Mouse (Mus musculus) kidney, embryonic 16.5 days (tissue): Measurements from ENCODE around the gene Svop. TPM values are rescaled to one million over a fixed set of nuclear protein-coding genes. Genes with fewer than 3 reads are reported as not detected.

Experiments
- ATAC-seq: fragments of 200-750 bp; cut with Nextera tagmentation; 2 replicates; pipeline ENCODE4 v1.8.0; 2017; ENCODE audit warnings: moderate TSS enrichment; ENCODE audit not compliant: low FRiP score, low TSS enrichment
- H3K27ac ChIP-seq: fragments of 300-500 bp; sonication (generic); 2 replicates; pipeline ENCODE4 v1.5.1; 2014; ENCODE audit warnings: low read length
- H3K27me3 ChIP-seq: fragments of 300-500 bp; sonication (generic); 2 replicates; pipeline ENCODE4 v1.6.1; 2014; ENCODE audit warnings: low read length, control low read depth, mixed read lengths; ENCODE audit not compliant: insufficient read depth
- H3K36me3 ChIP-seq: fragments of 300-500 bp; sonication (generic); 2 replicates; pipeline ENCODE4 v1.6.1; 2014; ENCODE audit warnings: low read length, control low read depth, mixed read lengths; ENCODE audit not compliant: insufficient read depth
- H3K4me1 ChIP-seq: fragments of 300-500 bp; sonication (generic); 2 replicates; pipeline ENCODE4 v1.6.1; 2014; ENCODE audit warnings: low read length, control low read depth, mixed read lengths; ENCODE audit not compliant: insufficient read depth
- H3K4me2 ChIP-seq: fragments of 300-500 bp; sonication (generic); replicated peaks from 2 replicates; pipeline ENCODE4 v1.6.1; 2014; ENCODE audit warnings: low read depth, low read length
- H3K4me3 ChIP-seq: fragments of 300-500 bp; sonication (generic); 2 replicates; pipeline ENCODE4 v1.5.1; 2014; ENCODE audit warnings: mild to moderate bottlenecking, low read length
- H3K9ac ChIP-seq: fragments of 300-500 bp; sonication (generic); replicated peaks from 2 replicates; pipeline ENCODE4 v1.6.1; 2014; ENCODE audit warnings: low read length
- H3K9me3 ChIP-seq: fragments of 300-500 bp; sonication (generic); 2 replicates; pipeline ENCODE4 v1.6.1; 2016; ENCODE audit warnings: low read length, control low read depth
- WGBS: fragments of 180-500 bp; shearing (Covaris S2); extraction: QIAGEN DNeasy Blood & Tissue Kit; methylation state at CpG from one replicate; pipeline ENCODE4 v1.1.7; 2014; 5-methylcytosine and 5-hydroxymethylcytosine counted together
- polyA plus RNA-seq: library from polyadenylated mRNA; unstranded; fragments of >200 nt; fragmentation: Nextera tagmentation; extraction: Ambion mirVana; gene quantifications from 2 replicates; pipeline ENCODE4 v1.2.1, GENCODE M21; 2015

Gene Svop
- polyA plus RNA-seq, 1 experiment from 2014 or later: 0.36 TPM

DNA sequence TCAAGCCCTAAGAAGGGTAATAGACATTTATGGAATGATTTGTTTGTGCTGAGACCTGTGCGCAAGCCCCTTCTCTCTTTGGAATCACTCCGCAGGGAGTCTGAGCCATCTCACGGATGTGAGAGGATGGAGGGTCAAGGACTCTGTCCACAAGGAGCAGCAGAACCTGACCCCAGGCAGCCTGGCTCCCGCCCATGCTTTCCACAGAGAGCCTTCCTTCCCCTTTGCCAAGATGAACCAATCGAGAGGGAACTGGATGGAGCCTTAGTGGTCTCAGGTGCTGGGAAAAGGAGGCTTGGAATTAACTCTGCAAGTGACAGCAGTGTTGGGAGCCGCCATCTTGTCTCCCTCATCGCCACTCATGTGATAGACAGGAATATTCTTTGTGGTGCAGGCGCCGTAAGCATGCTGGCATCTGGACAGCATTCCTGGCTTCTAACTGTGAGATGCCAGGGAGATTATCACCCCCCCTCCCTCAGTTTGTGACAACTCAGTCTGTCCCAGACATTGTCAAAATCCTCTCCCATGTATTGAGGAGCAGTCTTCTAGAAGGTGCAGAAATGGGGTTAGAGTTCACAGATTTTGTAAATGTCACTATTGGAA, 34.1 kb downstream of the Svop start:
- no peak overlapping the region for H3K9ac ChIP-seq
- no peak overlapping the region for H3K4me2 ChIP-seq
- no peaks in the 10 kb centered on the region for H3K9me3 ChIP-seq
- no peak overlapping the region for H3K27ac ChIP-seq
- 0 out of 2 replicates have a peak, but pooled peaks cover 3% of the 10 kb centered on the region for H3K4me1 ChIP-seq
- no peaks in the 10 kb centered on the region for H3K27me3 ChIP-seq
- ATAC-seq: no peak
- H3K36me3 ChIP-seq: no peaks in the 10 kb centered on the region
- H3K4me3 ChIP-seq: no peak overlapping the region
- WGBS: 76% methylated on average over 9 of the region's 9 CpGs

DNA sequence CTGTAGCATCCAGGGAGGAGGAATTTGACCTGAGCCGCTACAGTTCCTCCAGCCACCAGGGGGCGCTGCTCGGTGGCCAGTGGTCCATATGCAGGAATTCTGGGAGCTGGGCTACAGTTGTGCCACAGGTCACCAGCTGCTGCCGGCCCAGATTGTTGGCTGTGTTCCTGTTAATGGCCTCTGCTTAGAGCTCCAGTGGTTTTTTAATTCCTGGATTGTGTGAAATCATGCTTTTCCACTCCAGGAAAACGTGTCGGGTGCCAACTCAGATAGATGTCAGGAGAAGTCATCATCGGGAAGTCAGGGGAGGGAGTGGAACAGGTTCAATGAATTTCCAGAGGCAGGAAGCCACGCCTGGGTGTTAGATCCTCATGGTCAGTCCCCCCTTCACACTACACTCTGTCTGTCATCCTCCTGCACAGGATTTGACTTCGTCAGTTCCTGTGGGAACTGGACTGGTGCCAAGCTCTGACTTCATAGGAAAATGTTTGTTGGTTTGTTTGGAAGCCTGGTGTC, 39.1 kb downstream of the Svop start:
- Histone ChIP-seq H3K4me3 (peak overlapping the region; percentile 26), H3K27me3 (0 out of 2 replicates have a peak, but pooled peaks cover 3% of the 10 kb centered on the region), H3K9me3 (no peaks in the 10 kb centered on the region), H3K27ac (peak overlapping the region; percentile 54; the same call in 1 of the 2 replicates), H3K36me3 (no peaks in the 10 kb centered on the region), H3K4me1 (no peaks in the 10 kb centered on the region), H3K9ac (peak overlapping the region; percentile 40), H3K4me2 (peak overlapping the region; percentile 43)
- 22% methylated on average over 9 of the region's 9 CpGs for WGBS
- ATAC-seq: peak; percentile 83

GRCm38 (mm10) chr5:114048731-114049308, 42.5 kb downstream of the Svop start:
- Histone ChIP-seq H3K9ac (no peak overlapping the region), H3K36me3 (no peaks in the 10 kb centered on the region), H3K9me3 (no peaks in the 10 kb centered on the region), H3K4me2 (no peak overlapping the region), H3K27ac (no peak overlapping the region), H3K4me3 (no peak overlapping the region), H3K27me3 (0 out of 2 replicates have a peak, but pooled peaks cover 3% of the 10 kb centered on the region), H3K4me1 (no peaks in the 10 kb centered on the region)
- no peak for ATAC-seq
- 54% methylated on average over 12 of the region's 12 CpGs for WGBS

DNA sequence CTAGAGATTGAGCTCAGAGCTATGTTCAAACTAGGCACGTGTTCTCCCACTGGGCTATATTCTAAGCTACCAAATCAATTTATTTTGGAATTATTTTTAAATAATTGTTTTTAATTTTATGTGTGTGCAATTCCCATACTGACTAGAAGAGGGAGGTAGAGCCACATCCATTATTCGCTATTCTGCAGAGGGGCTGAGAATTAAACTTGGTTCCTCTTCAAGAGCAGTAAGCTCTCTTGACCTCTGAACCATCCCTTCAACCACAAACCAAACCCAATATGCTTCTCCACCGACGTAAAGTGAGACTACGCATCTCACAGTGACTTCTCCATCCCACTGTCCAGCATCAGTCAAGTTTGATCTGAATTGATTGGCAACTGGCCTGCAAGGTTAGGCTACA, 44.2 kb downstream of the Svop start:
- no peaks in the 10 kb centered on the region for H3K4me1 ChIP-seq
- no peaks in the 10 kb centered on the region for H3K36me3 ChIP-seq
- H3K4me2 ChIP-seq: no peak overlapping the region
- 84% methylated on average over 5 of the region's 5 CpGs for WGBS
- H3K4me3 ChIP-seq: no peak overlapping the region
- ATAC-seq: no peak
- H3K27me3 ChIP-seq: 0 out of 2 replicates have a peak, but pooled peaks cover 3% of the 10 kb centered on the region
- no peak overlapping the region for H3K9ac ChIP-seq
- no peaks in the 10 kb centered on the region for H3K9me3 ChIP-seq
- no peak overlapping the region for H3K27ac ChIP-seq

DNA sequence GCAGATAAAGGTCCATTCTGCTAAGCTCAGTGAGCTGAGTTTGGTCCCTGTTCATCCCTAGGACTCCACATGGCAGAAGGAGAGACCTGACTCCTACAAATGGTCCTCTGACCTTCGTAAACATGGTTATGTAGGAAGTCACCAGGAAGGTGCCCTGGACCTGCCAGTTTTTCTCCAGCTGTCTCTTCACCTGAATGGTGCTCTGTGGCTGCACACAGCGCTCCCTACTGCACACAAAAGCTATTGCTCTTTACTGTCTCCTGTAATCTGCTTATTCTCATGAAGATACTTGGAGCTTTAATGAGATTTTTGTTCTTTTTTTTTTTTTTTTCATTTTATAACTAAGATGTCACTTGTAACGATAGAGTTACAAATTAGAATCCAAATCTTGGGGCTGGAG, 44.8 kb downstream of the Svop start:
- Histone ChIP-seq H3K36me3 (no peaks in the 10 kb centered on the region), H3K4me2 (no peak overlapping the region), H3K27me3 (0 out of 2 replicates have a peak, but pooled peaks cover 3% of the 10 kb centered on the region), H3K9me3 (no peaks in the 10 kb centered on the region), H3K9ac (no peak overlapping the region), H3K4me3 (no peak overlapping the region), H3K27ac (no peak overlapping the region), H3K4me1 (peaks cover 2% of the 10 kb centered on the region; the same call in 1 of the 2 replicates)
- WGBS: 53% methylated on average over 3 of the region's 3 CpGs
- ATAC-seq: no peak

DNA sequence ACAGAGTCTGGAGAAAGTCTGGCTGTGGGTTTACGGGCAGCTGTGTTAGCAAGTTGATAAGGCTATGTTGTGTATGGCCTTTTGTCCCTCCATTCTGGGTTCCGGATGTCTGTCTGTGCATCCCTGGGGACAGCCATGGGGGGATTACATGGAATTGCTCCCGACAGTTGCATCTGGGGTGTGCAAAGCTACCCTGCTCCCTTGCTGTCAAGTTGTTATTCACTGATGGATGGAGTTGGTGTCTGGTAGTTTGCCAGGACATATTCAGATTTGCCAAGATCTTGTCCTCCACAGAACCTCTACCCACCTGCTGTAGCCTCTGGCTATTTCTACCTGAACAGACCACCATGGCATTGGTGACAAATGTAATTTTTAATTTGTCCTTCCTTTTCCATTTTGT, 45.2 kb downstream of the Svop start:
- H3K9ac ChIP-seq: no peak overlapping the region
- 0 out of 2 replicates have a peak, but pooled peaks cover 3% of the 10 kb centered on the region for H3K27me3 ChIP-seq
- no peaks in the 10 kb centered on the region for H3K36me3 ChIP-seq
- H3K27ac ChIP-seq: no peak overlapping the region
- H3K4me2 ChIP-seq: no peak overlapping the region
- WGBS: 78% methylated on average over 3 of the region's 3 CpGs
- H3K4me3 ChIP-seq: no peak overlapping the region
- peaks cover 3% of the 10 kb centered on the region; the same call in 1 of the 2 replicates for H3K4me1 ChIP-seq
- ATAC-seq: no peak
- H3K9me3 ChIP-seq: no peaks in the 10 kb centered on the region

DNA sequence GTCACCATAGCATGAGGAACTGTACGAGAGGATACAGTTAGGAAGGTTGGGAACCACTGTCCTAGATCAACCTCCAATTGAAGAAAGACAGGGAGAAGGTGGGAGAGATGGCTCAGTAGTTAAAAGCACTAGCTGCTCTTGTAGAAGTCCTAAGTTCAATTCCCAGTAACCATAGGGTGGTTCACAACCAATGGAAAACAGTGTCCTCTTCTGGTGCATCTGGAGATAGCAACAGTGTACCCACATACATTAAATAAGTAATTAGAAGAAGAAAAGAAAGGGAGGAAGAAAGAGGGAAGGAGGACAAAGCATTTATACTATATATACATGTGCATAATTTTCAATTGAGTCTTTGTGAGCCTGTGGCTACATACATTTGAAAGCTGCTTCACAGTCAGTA, 46.2 kb downstream of the Svop start:
- Histone ChIP-seq H3K27ac (no peak overlapping the region), H3K4me1 (peaks cover 3% of the 10 kb centered on the region; the same call in 1 of the 2 replicates), H3K9ac (no peak overlapping the region), H3K9me3 (no peaks in the 10 kb centered on the region), H3K27me3 (0 out of 2 replicates have a peak, but pooled peaks cover 3% of the 10 kb centered on the region), H3K4me2 (no peak overlapping the region), H3K4me3 (no peak overlapping the region), H3K36me3 (no peaks in the 10 kb centered on the region)
- 62% methylated on average over 1 of the region's 1 CpGs for WGBS
- ATAC-seq: no peak

DNA sequence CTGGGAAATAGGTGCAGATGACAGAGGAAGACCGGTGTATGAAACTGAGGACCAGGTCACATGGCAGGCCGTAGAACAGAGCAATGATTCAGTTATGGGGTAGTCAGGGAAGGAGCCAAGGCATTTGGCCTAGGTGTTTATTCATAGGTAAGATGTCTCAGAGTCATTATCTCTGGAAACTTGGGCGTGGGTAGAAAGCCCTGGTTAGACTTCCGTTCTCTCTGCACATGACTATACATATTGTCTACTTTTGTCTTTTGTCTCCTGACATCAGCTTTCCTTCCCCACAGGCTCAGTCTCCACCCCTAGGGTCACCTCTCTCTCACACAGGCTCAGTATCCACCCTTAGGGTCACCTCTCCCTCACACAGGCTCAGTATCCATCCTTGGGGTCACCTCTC, 47.6 kb downstream of the Svop start:
- WGBS: 79% methylated on average over 4 of the region's 4 CpGs
- H3K4me2 ChIP-seq: no peak overlapping the region
- no peak overlapping the region for H3K27ac ChIP-seq
- no peaks in the 10 kb centered on the region for H3K9me3 ChIP-seq
- H3K4me1 ChIP-seq: peaks cover 3% of the 10 kb centered on the region; the same call in 1 of the 2 replicates
- no peak for ATAC-seq
- H3K27me3 ChIP-seq: no peaks in the 10 kb centered on the region
- no peak overlapping the region for H3K4me3 ChIP-seq
- H3K9ac ChIP-seq: no peak overlapping the region
- H3K36me3 ChIP-seq: no peaks in the 10 kb centered on the region

DNA sequence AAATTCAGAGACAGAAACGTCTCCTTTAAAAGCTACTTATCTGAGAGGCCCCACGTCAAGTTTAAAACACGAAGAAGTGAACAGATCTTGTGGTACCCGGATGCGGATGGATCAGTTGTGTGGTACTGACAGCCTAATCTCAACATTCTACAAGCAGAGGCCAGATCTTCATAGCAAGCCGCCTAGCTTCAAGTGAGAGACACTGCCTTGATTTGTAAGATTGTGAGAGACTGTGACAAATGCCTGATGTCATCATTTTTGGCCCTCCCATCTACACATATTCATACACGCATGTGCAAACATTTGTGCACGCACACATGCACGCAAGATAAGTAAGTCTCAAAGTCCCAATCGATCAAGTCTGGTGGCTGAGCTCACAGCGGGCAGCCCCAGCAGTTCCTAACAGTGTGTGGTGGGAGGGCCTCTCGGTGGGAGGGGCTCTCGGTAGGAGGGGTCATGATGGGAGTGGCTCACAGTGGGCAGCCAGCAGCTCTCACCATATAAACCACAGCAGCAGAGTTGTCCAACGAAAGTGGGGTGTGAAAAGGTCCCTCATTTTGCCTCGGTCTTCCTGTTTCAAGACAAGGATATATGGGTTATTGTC, 49.9 kb downstream of the Svop start:
- Histone ChIP-seq H3K4me3 (no peak overlapping the region), H3K27ac (no peak overlapping the region), H3K4me1 (peaks cover 3% of the 10 kb centered on the region; the same call in 1 of the 2 replicates), H3K27me3 (no peaks in the 10 kb centered on the region), H3K4me2 (peak overlapping the region; percentile 18; the same call in 1 of the 2 replicates), H3K36me3 (no peaks in the 10 kb centered on the region), H3K9ac (no peak overlapping the region), H3K9me3 (no peaks in the 10 kb centered on the region)
- 17% methylated on average over 15 of the region's 15 CpGs for WGBS
- ATAC-seq: peak; percentile 90
